ENCODE assay signal across 22 mouse cellular contexts in genomic region chr3:65904106-65904505, GRCm38 (mm10). TPM values are rescaled to one million over a fixed set of nuclear protein-coding genes. Genes with fewer than 3 reads are reported as not detected.
DNase-seq lines count a peak whose midpoint lies in the region; ATAC-seq lines count a peak whose summit lies in the region.
"Had no signal": no experiment of that assay in that cellular context is flagged by ENCODE, and none has a peak within 500 bp of the region (broad histone marks: within the 10 kb centered on the region; RNA-seq: fewer than 3 reads in every experiment).

No protein-coding gene starts in this region.

- H3K4me1 ChIP-seq in heart, embryonic 12.5 days (replicated peaks) = peaks cover 28% of the 10 kb centered on the region
- H3K4me1 ChIP-seq in embryonic facial prominence, embryonic 10.5 days = peaks cover 27% of the 10 kb centered on the region
- peaks cover 20% of the 10 kb centered on the region for H3K4me1 ChIP-seq in heart, embryonic 16.5 days (ENCODE audit: control insufficient read depth, insufficient read depth, low read length)
- H3K4me1 ChIP-seq: forebrain, embryonic 12.5 days; neural tube, embryonic 12.5 days had no signal

- WGBS in heart, embryonic 12.5 days = 8% methylated on average over 4 of the region's 4 CpGs
- 11% methylated on average over 4 of the region's 4 CpGs for WGBS in embryonic facial prominence, embryonic 10.5 days
- WGBS in heart, embryonic 16.5 days = 15% methylated on average over 4 of the region's 4 CpGs

- no peak for ATAC-seq in heart, embryonic 12.5 days (ENCODE audit: insufficient number of reproducible peaks, low FRiP score)
- ATAC-seq in heart, embryonic 16.5 days (replicated peaks; ENCODE audit: extremely low read depth, insufficient read depth, low FRiP score) = no peak
- ATAC-seq: intestine, embryonic 16.5 days had no signal

- H3K9me3 ChIP-seq in heart, embryonic 12.5 days (replicated peaks) = no peaks in the 10 kb centered on the region
- no peaks in the 10 kb centered on the region for H3K9me3 ChIP-seq in embryonic facial prominence, embryonic 10.5 days
- H3K9me3 ChIP-seq in heart, embryonic 16.5 days (replicated peaks; ENCODE audit: control insufficient read depth, low read length) = no peaks in the 10 kb centered on the region
- H3K9me3 ChIP-seq: forebrain, embryonic 12.5 days; midbrain, embryonic 10.5 days; neural tube, embryonic 12.5 days had no signal

- no peak overlapping the region for H3K9ac ChIP-seq in heart, embryonic 12.5 days
- H3K9ac ChIP-seq in heart, embryonic 16.5 days (ENCODE audit: low read length) = peak overlapping the region; percentile 25; the same call in 1 of the 2 replicates
- H3K9ac ChIP-seq: forebrain, embryonic 12.5 days; hindbrain, embryonic 14.5 days; lung, embryonic 14.5 days; neural tube, embryonic 12.5 days had no signal

- H3K36me3 ChIP-seq in heart, embryonic 12.5 days = no peaks in the 10 kb centered on the region
- H3K36me3 ChIP-seq in embryonic facial prominence, embryonic 10.5 days (replicated peaks) = no peaks in the 10 kb centered on the region
- H3K36me3 ChIP-seq in heart, embryonic 16.5 days (ENCODE audit: control insufficient read depth, insufficient read depth) = no peaks in the 10 kb centered on the region
- H3K36me3 ChIP-seq: forebrain, embryonic 12.5 days; midbrain, embryonic 10.5 days; neural tube, embryonic 12.5 days had no signal

- peak overlapping the region; percentile 71 for H3K27ac ChIP-seq in heart, embryonic 12.5 days (ENCODE audit: poor library complexity, severe bottlenecking)
- H3K27ac ChIP-seq in embryonic facial prominence, embryonic 10.5 days (replicated peaks) = peak overlapping the region; percentile 54; the same call in 1 of the 2 replicates
- H3K27ac ChIP-seq in heart, embryonic 16.5 days (ENCODE audit: low read length) = peak overlapping the region; percentile 52
- H3K27ac ChIP-seq: forebrain, embryonic 12.5 days; hindbrain, embryonic 14.5 days; midbrain, embryonic 10.5 days; neural tube, embryonic 12.5 days; stomach, postnatal 0 days had no signal

- no peak overlapping the region for H3K4me2 ChIP-seq in heart, embryonic 12.5 days
- H3K4me2 ChIP-seq in heart, embryonic 16.5 days (ENCODE audit: low read depth, low read length) = no peak overlapping the region
- H3K4me2 ChIP-seq: forebrain, embryonic 12.5 days; hindbrain, embryonic 14.5 days; liver, embryonic 11.5 days; lung, embryonic 14.5 days; neural tube, embryonic 12.5 days had no signal

- no peak for DNase-seq in heart, postnatal 4 days
- peak; percentile 11 for DNase-seq in Muller cell, postnatal 12 days (ENCODE audit: inconsistent ontology term)
- peak; percentile 16 for DNase-seq in embryonic facial prominence, embryonic 10.5 days (ENCODE audit: low spot score)
- no peak for DNase-seq in MN1 (ENCODE audit: low spot score)
- no peak for DNase-seq in ovary, adult 18-20 months (ENCODE audit: low spot score)
- DNase-seq: adrenal gland, adult 8-10 months; cerebellum, adult 11 months; cerebellum, postnatal 14 days; kidney, postnatal 25 days; layer of hippocampus, adult 9-11 months; lung, embryonic 14.5 days; lung, postnatal 4 days; right cerebral cortex, postnatal 25 days had no signal

- no peak overlapping the region for H3K4me3 ChIP-seq in heart, embryonic 12.5 days
- H3K4me3 ChIP-seq in embryonic facial prominence, embryonic 10.5 days = no peak overlapping the region
- H3K4me3 ChIP-seq in heart, embryonic 16.5 days (ENCODE audit: low read length) = no peak overlapping the region
- H3K4me3 ChIP-seq: forebrain, embryonic 12.5 days; midbrain, embryonic 10.5 days; neural tube, embryonic 12.5 days had no signal

- H3K27me3 ChIP-seq in heart, embryonic 12.5 days (replicated peaks) = no peaks in the 10 kb centered on the region
- no peaks in the 10 kb centered on the region for H3K27me3 ChIP-seq in embryonic facial prominence, embryonic 10.5 days (replicated peaks; ENCODE audit: low read depth, poor library complexity, severe bottlenecking)
- no peaks in the 10 kb centered on the region for H3K27me3 ChIP-seq in heart, embryonic 16.5 days (ENCODE audit: control insufficient read depth, insufficient read depth, low read length)
- H3K27me3 ChIP-seq: forebrain, embryonic 12.5 days; neural tube, embryonic 12.5 days had no signal

RNA-seq across cellular contexts. Expression of gene Ccnl1, which starts 53.9 kb away (rescaled TPM):
- polyA plus RNA-seq in heart, embryonic 12.5 days (2016; fragmentation: Nextera tagmentation; extraction: Ambion mirVana) = 89.8 and 102 TPM in 2 replicates
- total RNA-seq in heart, postnatal 4 days (2021) = 10 to 100 TPM; 43.3 to 49.6 TPM
- 102 and 104 TPM in 2 replicates for polyA plus RNA-seq in embryonic facial prominence, embryonic 10.5 days (2016; fragmentation: Nextera tagmentation; extraction: Ambion mirVana)
- 68.2 and 70.6 TPM in 2 replicates for polyA plus RNA-seq in heart, embryonic 16.5 days (2015; fragmentation: Nextera tagmentation; extraction: Ambion mirVana)

Comparison
In these comparisons a context has a peak if more than half of its experiments do, and no peak if none do; other contexts are left out.
1. DNase-seq: peak in Muller cell, postnatal 12 days (single experiment) and embryonic facial prominence, embryonic 10.5 days (single experiment); none in heart, postnatal 4 days (single experiment), MN1 (single experiment) and ovary, adult 18-20 months (single experiment).
2. Peak in every context shown above with its lines, with median percentiles within 50 percentile points of each other: H3K27ac ChIP-seq.